Mouse (Mus musculus) embryonic facial prominence, embryonic 14.5 days (tissue): ENCODE results near the gene Sulf2. TPM values are rescaled to one million over a fixed set of nuclear protein-coding genes. Genes with fewer than 3 reads are reported as not detected.

Source experiments
- ATAC-seq: fragments of 200-750 bp; cut with Nextera tagmentation; 2 replicates; pipeline ENCODE4 v1.8.0; 2017; ENCODE audit warnings: low read depth, moderate number of reproducible peaks, moderate TSS enrichment
- DNase-seq: peaks from one replicate; pipeline ENCODE4 v3.0.0-alpha.2; 2015; ENCODE audit warnings: low spot score
- H3K27ac ChIP-seq: fragments of 300-500 bp; sonication (generic); replicated peaks from 2 replicates; pipeline ENCODE4 v1.5.1; 2014; ENCODE audit warnings: low read depth, mild to moderate bottlenecking, low read length, moderate library complexity
- H3K27me3 ChIP-seq: fragments of 300-500 bp; sonication (generic); replicated peaks from 2 replicates; pipeline ENCODE4 v1.6.1; 2014; ENCODE audit warnings: low read length; ENCODE audit not compliant: control insufficient read depth, insufficient read depth
- H3K36me3 ChIP-seq: fragments of 300-500 bp; sonication (generic); 2 replicates; pipeline ENCODE4 v1.6.1; 2014; ENCODE audit warnings: low read length, mixed read lengths; ENCODE audit not compliant: control insufficient read depth, insufficient read depth
- H3K4me1 ChIP-seq: fragments of 300-500 bp; sonication (generic); 2 replicates; pipeline ENCODE4 v1.6.1; 2014; ENCODE audit warnings: antibody characterized with exemption, low read length; ENCODE audit not compliant: control insufficient read depth, insufficient read depth
- H3K4me2 ChIP-seq: fragments of 300-500 bp; sonication (generic); 2 replicates; pipeline ENCODE4 v1.6.1; 2014; ENCODE audit warnings: low read depth, mild to moderate bottlenecking, low read length, moderate library complexity, mixed read lengths
- H3K4me3 ChIP-seq: fragments of 300-500 bp; sonication (generic); 2 replicates; pipeline ENCODE4 v1.5.1; 2014; ENCODE audit warnings: low read depth, mild to moderate bottlenecking, low read length
- H3K9ac ChIP-seq: fragments of 300-500 bp; sonication (generic); 2 replicates; pipeline ENCODE4 v1.6.1; 2014; ENCODE audit warnings: low read depth, mild to moderate bottlenecking, low read length, moderate library complexity, mixed read lengths
- H3K9me3 ChIP-seq: fragments of 300-500 bp; sonication (generic); 2 replicates; pipeline ENCODE4 v1.6.1; 2016; ENCODE audit warnings: low read length; ENCODE audit not compliant: control insufficient read depth
- WGBS: fragments of 180-500 bp; shearing (Covaris S2); extraction: QIAGEN DNeasy Blood & Tissue Kit; methylation state at CpG from one replicate; pipeline ENCODE4 v1.1.7; 2014; 5-methylcytosine and 5-hydroxymethylcytosine counted together
- polyA plus RNA-seq: library from polyadenylated mRNA; unstranded; fragments of >200 nt; fragmentation: Nextera tagmentation; extraction: Ambion mirVana; gene quantifications from 2 replicates; pipeline ENCODE4 v1.2.1, GENCODE M21; 2014

Gene Sulf2
- polyA plus RNA-seq, 1 experiment from 2014 or later, result 139 TPM

GRCm38 (mm10) chr2:166069738-166070137 lies 85.7 kb downstream of the Sulf2 start:
- Histone ChIP-seq H3K27ac (no peak overlapping the region), H3K4me3 (no peak overlapping the region), H3K4me1 (no peaks in the 10 kb centered on the region; the same call in 1 of the 2 replicates), H3K27me3 (no peaks in the 10 kb centered on the region), H3K9me3 (no peaks in the 10 kb centered on the region), H3K4me2 (no peak overlapping the region), H3K9ac (no peak overlapping the region), H3K36me3 (peaks cover 82% of the 10 kb centered on the region)
- DNase-seq (no peak), ATAC-seq (no peak)
- WGBS, result 89% methylated on average over 7 of the region's 7 CpGs

- no peak overlapping the region for H3K9ac ChIP-seq
- H3K27ac ChIP-seq, result no peak overlapping the region
- H3K4me1 ChIP-seq, result no peaks in the 10 kb centered on the region; the same call in 1 of the 2 replicates
- no peaks in the 10 kb centered on the region for H3K9me3 ChIP-seq
- 81% methylated on average over 5 of the region's 5 CpGs for WGBS
- no peaks in the 10 kb centered on the region for H3K27me3 ChIP-seq
- no peak overlapping the region for H3K4me3 ChIP-seq
- DNase-seq (no peak), ATAC-seq (no peak)
- no peak overlapping the region for H3K4me2 ChIP-seq
- peaks cover 85% of the 10 kb centered on the region for H3K36me3 ChIP-seq
Measured at GRCm38 (mm10) chr2:166069164-166069563, 86.3 kb downstream of the Sulf2 start.

- Histone ChIP-seq H3K9ac (no peak overlapping the region), H3K36me3 (peaks cover 76% of the 10 kb centered on the region), H3K9me3 (no peaks in the 10 kb centered on the region), H3K27me3 (no peaks in the 10 kb centered on the region), H3K4me3 (no peak overlapping the region), H3K27ac (no peak overlapping the region; the same call in 1 of the 2 replicates), H3K4me2 (no peak overlapping the region), H3K4me1 (no peaks in the 10 kb centered on the region; the same call in 1 of the 2 replicates)
- DNase-seq, result no peak
- WGBS, result 85% methylated on average over 9 of the region's 9 CpGs
- ATAC-seq, result no peak
Measured at GRCm38 (mm10) chr2:166068261-166068660, 87.2 kb downstream of the Sulf2 start.

- ATAC-seq, result no peak
- Histone ChIP-seq H3K27me3 (no peaks in the 10 kb centered on the region), H3K9me3 (no peaks in the 10 kb centered on the region), H3K36me3 (peaks cover 74% of the 10 kb centered on the region), H3K27ac (no peak overlapping the region), H3K4me3 (no peak overlapping the region), H3K9ac (no peak overlapping the region), H3K4me2 (no peak overlapping the region), H3K4me1 (no peaks in the 10 kb centered on the region; the same call in 1 of the 2 replicates)
- 77% methylated on average over 4 of the region's 4 CpGs for WGBS
- DNase-seq, result no peak
Measured at GRCm38 (mm10) chr2:166066434-166066833, 89.0 kb downstream of the Sulf2 start.

GRCm38 (mm10) chr2:166062431-166062830 lies 93.0 kb downstream of the Sulf2 start:
- H3K27me3 ChIP-seq, result no peaks in the 10 kb centered on the region
- peak overlapping the region; percentile 52 for H3K27ac ChIP-seq
- WGBS, result 74% methylated on average over 8 of the region's 8 CpGs
- no peak overlapping the region; the same call in 1 of the 2 replicates for H3K9ac ChIP-seq
- no peaks in the 10 kb centered on the region for H3K9me3 ChIP-seq
- no peak overlapping the region for H3K4me3 ChIP-seq
- peaks cover 70% of the 10 kb centered on the region for H3K36me3 ChIP-seq
- no peaks in the 10 kb centered on the region for H3K4me1 ChIP-seq
- ATAC-seq (no peak), DNase-seq (no peak)
- H3K4me2 ChIP-seq, result no peak overlapping the region

GRCm38 (mm10) chr2:166062008-166062407 lies 93.5 kb downstream of the Sulf2 start:
- Histone ChIP-seq H3K4me2 (no peak overlapping the region), H3K27me3 (no peaks in the 10 kb centered on the region), H3K4me1 (no peaks in the 10 kb centered on the region), H3K4me3 (no peak overlapping the region), H3K9ac (no peak overlapping the region), H3K27ac (peak overlapping the region; percentile 52), H3K36me3 (peaks cover 68% of the 10 kb centered on the region), H3K9me3 (no peaks in the 10 kb centered on the region)
- DNase-seq (peak; percentile 48), ATAC-seq (no peak; the same call in 1 of the 2 replicates)
- WGBS, result 35% methylated on average over 1 of the region's 1 CpGs

- H3K4me3 ChIP-seq, result no peak overlapping the region
- 73% methylated on average over 7 of the region's 7 CpGs for WGBS
- H3K4me1 ChIP-seq, result no peaks in the 10 kb centered on the region
- no peaks in the 10 kb centered on the region for H3K9me3 ChIP-seq
- DNase-seq (no peak), ATAC-seq (no peak)
- no peak overlapping the region for H3K9ac ChIP-seq
- H3K4me2 ChIP-seq, result no peak overlapping the region
- no peak overlapping the region for H3K27ac ChIP-seq
- peaks cover 72% of the 10 kb centered on the region for H3K36me3 ChIP-seq
- H3K27me3 ChIP-seq, result no peaks in the 10 kb centered on the region
Measured at GRCm38 (mm10) chr2:166059684-166060423, 95.6 kb downstream of the Sulf2 start.

GRCm38 (mm10) chr2:166054002-166054539 lies 101.4 kb downstream of the Sulf2 start:
- Histone ChIP-seq H3K9ac (no peak overlapping the region), H3K36me3 (peaks cover 82% of the 10 kb centered on the region), H3K27me3 (no peaks in the 10 kb centered on the region), H3K4me1 (no peaks in the 10 kb centered on the region), H3K4me3 (no peak overlapping the region), H3K4me2 (no peak overlapping the region), H3K9me3 (no peaks in the 10 kb centered on the region), H3K27ac (no peak overlapping the region)
- ATAC-seq, result no peak
- WGBS, result 91% methylated on average over 14 of the region's 14 CpGs
- DNase-seq, result no peak

- H3K27ac ChIP-seq, result no peak overlapping the region
- 93% methylated on average over 7 of the region's 7 CpGs for WGBS
- H3K36me3 ChIP-seq, result peaks cover 86% of the 10 kb centered on the region
- H3K4me3 ChIP-seq, result no peak overlapping the region
- ATAC-seq (no peak), DNase-seq (no peak)
- no peak overlapping the region for H3K9ac ChIP-seq
- H3K4me1 ChIP-seq, result no peaks in the 10 kb centered on the region
- H3K9me3 ChIP-seq, result no peaks in the 10 kb centered on the region
- H3K4me2 ChIP-seq, result no peak overlapping the region
- H3K27me3 ChIP-seq, result no peaks in the 10 kb centered on the region
Measured at GRCm38 (mm10) chr2:166051966-166052365, 103.5 kb downstream of the Sulf2 start.
